Mouse (Mus musculus): Measurements from ENCODE around the gene Alox8. TPM values are rescaled to one million over a fixed set of nuclear protein-coding genes. Genes with fewer than 3 reads are reported as not detected.

Gene Alox8
- total RNA-seq, 2 experiments from 2014 or later, result 0.08 TPM; not detected in 1

DNA sequence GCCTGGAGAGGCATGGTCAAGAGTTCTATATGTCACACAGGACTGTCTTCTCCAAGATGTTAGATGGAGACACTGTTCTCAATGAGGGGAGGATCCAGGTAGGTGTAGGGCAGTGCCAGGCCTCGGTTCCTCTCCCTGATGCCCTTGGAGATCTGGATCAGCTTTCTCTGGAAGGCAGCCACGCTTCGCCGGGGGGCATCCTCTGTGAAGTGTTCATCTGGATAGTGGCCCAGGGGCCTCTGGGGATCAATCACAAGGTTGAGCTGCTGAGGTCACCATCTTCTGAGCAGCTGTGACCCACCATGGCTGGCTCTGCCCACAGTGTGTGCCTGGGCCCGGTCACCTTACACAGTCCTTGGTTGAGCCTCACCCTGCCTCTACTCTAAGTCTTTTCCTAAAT, 12.6 kb downstream of the Alox8 start:
- DNase-seq (ENCODE audit: low spot score in 2 of 2), result no peak

DNA sequence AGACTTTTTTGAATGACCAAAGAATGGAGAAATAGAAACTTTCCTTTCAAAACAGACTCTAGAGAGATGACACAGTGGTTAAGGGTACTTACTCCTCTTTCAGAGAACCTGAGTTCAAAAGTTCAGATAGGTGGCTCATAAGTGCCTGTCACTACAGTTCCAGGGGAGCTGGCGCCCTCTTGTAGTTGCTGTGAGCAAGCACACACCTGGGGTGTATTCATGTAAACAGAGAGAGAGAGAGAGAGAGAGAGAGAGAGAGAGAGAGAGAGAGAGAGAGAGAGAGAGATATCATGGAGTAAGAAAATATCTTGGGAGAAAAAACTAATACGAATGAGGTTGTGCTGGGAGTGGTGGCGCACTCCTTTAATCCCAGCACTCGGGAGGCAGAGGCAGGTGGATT, 17.5 kb downstream of the Alox8 start:
- no peak for DNase-seq (ENCODE audit: low spot score in 2 of 2)

DNA sequence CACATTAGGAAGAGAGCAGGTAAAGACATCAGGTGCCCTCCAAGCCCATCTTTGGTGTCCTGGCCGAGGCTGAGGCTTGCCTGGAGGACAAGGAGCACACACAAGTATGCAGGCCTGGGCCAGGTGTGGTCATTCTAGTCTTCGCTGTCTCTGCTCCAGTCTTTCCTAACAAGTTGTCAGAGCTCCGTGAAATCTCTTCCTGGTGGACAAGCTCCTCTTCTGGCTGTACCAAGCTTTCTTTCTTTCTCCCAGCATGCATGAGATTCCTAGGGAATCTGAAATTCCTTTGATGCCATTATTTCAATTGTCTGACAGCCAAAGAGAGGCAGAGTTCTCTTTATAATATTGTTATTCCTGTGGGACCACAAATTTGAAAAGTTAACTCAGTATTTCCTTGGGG, 18.1 kb downstream of the Alox8 start:
- DNase-seq (ENCODE audit: low spot score in 2 of 2), result no peak

DNA sequence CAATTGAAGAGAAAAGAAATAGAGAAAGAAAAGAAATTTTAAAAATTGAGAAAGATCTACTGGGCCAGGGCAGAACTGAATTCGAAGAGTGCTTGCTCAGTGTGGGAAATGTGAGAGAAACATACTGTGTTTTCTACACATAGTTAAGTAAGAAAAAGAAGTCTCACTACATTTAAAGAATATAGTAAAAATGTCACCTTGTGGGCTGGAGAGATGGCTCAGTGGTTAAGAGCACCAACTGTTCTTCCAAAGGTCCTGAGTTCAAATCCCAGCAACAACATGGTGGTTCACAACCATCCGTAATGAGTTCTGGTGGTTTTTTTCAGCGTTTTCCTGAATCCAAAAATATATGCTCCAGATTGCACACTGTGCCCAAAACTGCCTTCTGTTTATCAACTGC, 19.1 kb downstream of the Alox8 start:
- DNase-seq (ENCODE audit: low spot score in 2 of 2), result no peak

DNA sequence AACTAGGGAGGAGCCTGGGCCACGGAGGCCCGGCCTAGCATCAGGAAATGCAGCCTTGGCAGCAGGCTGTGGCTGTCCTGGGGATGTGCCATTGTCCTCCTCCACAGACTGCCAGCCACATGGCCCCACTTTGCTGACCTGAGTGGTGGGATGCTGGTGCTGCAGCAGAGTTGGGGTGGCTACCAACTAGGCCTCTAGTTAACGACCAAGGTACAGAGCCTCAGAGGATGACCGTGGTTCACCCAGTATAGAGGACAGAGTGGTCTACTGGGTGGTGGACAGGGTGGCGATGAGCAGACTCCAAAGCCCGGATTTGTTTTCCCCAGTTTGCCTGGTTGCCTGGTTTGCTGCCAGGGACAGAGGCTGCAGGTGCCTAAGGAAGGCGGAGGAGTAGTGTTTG, 22.9 kb downstream of the Alox8 start:
- DNase-seq (ENCODE audit: low spot score in 2 of 2), result no peak

DNA sequence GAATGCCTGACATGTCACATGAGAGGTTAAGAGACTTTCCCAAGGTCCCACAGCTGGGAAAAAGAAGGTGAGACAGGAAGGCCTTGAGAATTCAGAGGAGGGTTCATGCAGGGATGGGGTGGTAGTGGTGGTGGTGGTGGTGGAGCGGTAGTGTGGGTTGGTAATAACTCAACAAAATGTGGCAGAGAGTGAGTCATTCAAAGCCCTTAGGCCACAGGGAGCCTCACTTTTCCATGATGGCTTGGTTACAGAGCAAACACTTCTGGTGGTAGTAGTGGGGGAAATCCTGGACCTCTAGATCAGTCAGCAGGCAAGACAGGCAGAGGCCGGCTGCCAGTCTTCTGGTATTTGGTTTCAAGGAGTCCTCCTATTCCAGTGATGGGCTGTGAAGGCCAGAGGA, 25.0 kb downstream of the Alox8 start:
- DNase-seq (ENCODE audit: low spot score in 2 of 2), result no peak

DNA sequence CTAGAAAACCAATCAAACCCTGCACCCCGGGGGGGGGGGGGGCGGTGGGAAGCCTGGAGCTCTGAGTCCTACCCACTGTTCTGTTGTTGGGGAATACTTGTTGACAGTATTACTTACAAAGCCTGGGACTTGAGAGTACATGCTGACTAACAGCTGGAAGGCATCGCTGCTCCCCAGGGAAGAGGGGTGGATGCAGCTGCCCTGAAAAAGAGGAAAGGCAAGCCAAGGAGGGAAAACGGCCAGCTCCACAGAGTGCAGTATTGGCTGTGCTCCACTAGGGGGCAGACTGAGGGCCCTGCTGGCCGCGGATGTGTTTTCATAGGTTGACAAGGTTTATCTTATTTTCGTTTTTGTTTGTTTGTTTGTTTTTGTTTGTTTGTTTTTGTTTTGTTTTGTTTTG, 26.0 kb downstream of the Alox8 start:
- DNase-seq (ENCODE audit: low spot score in 2 of 2), result no peak

DNA sequence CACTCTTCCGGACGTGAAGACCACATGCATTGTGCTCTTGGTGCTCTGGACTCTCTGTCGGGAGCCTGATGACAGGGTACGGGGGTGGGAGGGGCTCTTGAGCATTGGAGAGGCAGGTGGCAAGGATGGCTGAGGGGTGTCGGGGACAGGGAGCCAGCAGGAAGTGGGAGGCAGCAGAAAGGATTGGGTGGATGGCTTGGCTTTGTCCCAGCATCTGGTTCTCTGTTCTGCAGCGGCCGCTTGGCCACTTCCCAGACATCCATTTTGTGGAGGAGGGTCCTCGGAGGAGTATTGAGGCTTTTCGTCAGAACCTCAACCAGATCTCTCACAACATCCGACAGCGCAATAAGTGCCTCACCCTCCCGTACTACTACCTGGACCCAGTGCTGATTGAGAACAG, 28.3 kb downstream of the Alox8 start:
- DNase-seq (ENCODE audit: low spot score in 2 of 2), result no peak

DNA sequence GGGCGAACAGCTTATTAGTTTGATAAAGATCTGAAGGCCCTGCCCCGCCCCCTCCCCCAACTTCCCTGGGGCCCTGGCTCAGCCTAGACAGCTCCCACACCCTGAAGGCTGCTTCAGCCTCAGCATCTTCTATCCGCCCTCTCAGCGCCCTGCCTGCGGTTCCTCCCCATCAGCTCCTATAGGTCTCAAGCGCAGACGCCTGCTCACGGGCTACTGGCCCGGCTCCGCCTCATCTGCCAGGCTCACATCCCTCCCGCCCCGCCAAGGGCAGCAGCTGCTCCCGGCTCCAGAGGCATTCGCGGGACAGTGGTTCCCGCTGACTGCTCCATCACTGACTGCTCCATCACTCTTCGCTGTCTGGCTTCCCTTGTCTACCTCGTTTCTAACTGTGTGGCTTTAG, 40.8 kb downstream of the Alox8 start, which contains the start of gene Alox12b:
Gene Alox12b, plus strand, starts transcription at position 190 of the 400 bp plus-strand sequence.
- DNase-seq (ENCODE audit: low spot score in 2 of 2), result no peak

DNA sequence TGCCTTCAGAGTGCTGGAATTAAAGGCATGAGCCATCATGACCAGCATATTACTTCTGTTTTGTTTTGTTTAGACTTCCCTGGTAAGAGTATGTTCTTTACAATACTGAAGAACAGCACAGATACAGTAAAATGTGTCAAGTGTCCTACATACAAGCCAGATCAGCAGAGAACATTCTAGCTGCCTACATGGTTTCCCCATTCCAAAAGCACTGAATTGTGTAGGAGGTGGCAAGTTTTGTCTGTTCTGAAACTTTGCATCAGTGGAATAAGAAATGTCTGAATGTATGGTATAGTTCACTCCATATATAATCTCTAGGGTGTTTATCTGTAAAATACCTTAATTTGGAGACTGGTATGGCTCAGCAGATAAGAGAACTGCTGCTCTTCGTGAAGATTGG, 42.3 kb downstream of the Alox8 start:
- no peak for DNase-seq (ENCODE audit: low spot score in 2 of 2)

DNA sequence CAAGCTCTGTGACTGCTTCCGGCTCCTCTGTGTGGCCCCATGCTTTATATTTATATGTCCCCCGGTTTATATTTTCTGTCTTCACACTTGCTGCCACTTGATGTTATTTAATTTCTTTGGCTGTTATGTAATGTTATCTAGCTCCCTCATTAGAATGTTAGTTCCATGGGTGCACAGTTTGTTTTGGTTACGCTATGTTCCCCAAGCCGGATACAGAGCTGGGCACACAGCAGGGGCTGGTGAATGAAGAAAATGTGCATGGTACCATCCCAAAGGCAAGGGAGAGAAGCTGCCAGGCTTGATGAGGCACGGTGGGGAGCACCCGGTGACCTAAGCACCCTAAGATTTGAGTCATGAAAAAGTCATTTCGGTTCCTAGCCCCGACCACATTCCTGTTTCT, 43.8 kb downstream of the Alox8 start:
- no peak for DNase-seq (ENCODE audit: low spot score in 2 of 2)

DNA sequence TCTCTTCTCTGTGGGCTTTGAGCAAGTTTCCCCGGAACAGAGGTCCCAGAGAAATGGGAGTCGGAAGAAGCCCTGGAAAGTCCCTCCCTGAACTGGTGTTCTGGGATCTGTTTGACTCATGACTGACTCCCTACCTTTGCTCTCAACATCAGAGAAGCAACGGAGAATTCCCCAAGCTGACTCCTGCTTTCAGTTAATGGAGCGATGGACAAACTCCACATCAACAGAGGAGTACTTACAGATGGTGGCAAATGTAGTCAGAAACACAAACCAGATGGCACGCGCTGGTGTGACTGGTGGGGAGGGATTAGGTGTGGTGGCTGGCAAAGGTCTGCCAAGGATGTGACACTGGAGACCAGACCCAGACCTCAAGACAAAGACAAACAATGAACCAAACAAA, 46.6 kb downstream of the Alox8 start:
- DNase-seq (ENCODE audit: low spot score in 2 of 2), result no peak

DNA sequence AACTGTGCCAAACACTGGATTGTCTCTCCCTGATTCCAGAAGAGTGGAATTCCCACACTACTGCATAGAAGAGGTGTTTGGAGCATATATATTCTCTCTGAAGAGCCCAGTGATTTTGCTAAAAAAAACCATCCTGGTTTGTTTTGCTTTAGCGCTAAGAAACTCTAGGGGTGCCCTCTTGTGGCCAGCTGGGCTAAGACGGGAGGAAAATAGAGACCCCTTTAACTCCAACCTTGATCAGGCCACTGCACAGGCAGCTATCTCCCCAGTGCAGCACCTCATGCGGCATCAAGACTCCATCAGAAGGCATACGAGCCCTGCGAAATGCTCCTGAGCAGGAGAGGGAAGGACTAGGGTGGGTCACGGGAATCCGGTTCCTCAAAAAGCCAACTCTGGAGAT, 47.2 kb downstream of the Alox8 start:
- peak in 1 of 2 experiments; percentile 38 for DNase-seq (ENCODE audit: low spot score in 2 of 2)

DNA sequence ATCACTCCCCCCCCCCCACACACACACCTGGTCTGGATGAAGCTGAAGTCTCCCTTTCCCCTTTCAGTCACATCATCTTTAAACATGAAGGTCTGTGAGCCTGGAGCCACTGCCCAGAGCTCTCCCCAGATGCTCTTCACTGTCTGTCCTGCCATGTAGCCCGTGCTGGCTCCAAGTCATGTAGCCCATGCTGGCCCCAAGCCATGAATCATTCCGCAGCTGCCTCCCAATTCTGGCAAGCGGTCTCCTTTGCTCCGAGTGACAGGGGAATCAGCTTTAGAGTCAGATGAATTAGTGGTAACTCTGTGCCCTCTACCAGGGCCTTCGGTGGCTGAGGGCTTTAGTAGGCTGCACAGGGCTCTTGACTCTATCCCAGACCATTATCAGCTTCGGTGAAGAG, 47.9 kb downstream of the Alox8 start:
- DNase-seq (ENCODE audit: low spot score in 2 of 2), result no peak

DNA sequence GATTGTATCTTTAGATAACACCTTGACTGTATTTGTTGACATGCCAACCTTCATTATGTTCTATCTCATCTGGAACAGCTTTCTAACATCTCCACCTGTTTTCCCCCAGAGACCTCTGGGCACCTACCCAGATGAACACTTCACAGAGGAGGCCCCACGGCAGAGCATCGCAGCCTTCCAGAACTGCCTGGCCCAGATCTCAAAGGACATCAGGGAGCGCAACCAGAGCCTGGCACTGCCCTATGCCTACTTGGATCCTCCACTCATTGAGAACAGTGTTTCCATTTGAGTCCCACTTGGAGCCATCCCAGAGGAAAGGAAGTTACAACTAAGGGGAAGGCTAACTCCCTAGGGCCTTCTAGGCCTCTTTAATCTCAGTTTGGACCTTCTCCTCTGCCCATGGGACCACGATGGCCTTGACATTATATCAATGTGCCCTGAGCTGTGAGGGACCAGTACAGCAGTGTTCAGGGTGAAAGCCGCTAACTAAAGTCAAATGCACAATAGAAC, 49.1 kb downstream of the Alox8 start:
- DNase-seq (ENCODE audit: low spot score in 2 of 2), result no peak

DNA sequence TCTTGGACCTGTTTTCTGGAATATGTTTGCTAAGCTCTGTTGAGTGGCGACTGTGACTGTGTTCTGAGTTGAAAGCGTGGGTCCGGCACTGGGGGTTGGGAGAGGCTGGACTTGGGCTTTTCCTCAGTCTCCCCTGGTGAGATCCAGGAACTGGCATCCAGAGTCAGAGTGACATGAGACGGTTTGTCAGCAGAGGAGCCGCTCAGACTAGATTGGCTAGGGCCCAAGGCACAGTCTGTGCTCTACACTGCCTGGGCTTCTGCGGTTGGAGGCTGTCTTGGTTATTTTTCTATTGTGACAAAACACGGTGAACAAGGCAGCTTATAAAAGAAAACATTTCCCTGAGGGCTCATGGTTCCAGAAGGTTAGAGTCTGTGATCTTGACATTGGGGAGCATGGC, 50.1 kb downstream of the Alox8 start:
- no peak for DNase-seq (ENCODE audit: low spot score in 2 of 2)

DNA sequence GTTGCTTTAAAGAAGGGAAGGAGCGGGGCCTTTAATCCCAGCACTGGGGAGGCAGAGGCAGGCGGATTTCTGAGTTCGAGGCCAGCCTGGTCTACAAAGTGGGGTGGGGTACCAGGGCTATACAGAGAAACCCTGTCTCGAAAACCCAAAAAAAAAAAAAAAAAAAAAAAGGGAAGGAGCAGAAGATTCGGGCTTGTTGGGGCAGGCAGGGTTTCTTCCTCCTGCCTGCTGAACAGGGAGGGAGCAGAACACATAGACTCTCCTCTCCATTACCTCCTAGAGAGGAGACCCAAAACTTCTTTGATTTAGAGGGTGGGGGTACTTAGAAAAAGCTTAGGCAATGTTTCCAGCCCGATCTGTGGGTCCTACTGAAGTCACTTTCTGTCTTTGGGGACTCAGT, 62.3 kb downstream of the Alox8 start:
- DNase-seq (ENCODE audit: low spot score in 2 of 2), result no peak

DNA sequence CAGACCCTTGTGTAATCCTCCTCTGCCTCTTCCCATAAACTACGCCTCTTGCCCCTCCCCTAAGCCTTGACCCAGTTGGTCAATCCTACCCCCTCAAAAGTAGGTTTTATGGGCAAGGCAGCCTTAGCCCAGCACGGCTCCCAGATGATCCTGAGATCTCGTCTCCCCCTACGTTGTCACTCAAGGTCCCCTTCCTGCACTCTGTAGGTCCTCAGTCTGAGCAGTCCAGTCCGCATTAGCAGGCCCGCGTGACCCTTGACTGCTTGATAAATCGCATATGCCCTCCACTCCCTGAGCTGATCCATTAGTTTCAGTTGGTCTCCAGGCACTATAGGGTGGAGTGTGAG, 63.0 kb downstream of the Alox8 start:
- no peak for DNase-seq (ENCODE audit: low spot score in 2 of 2)

Other genes starting within 250 kb of the Alox8 start
- gene Arhgef15, start 240.4 kb downstream of the Alox8 start, total RNA-seq (2021), result 10 to 100 TPM; 28.6 to 29.5 TPM
- gene Slc25a35, start 229.7 kb downstream of the Alox8 start, total RNA-seq (2021), result 1 to 10 TPM; 5.8 to 5.9 TPM
- 10 to 100 TPM; 19.4 to 20.1 TPM for gene Rangrf, start 222.7 kb downstream of the Alox8 start, total RNA-seq (2021)
- 10 to 100 TPM; 37.5 to 42.3 TPM for gene Pfas, start 189.4 kb downstream of the Alox8 start, total RNA-seq (2021)
- gene Ctc1, start 181.9 kb downstream of the Alox8 start, total RNA-seq (2021), result 10 to 100 TPM; 50.2 to 51.3 TPM
- 10 to 100 TPM; 41.5 to 41.7 TPM for gene Aurkb, start 152.2 kb downstream of the Alox8 start, total RNA-seq (2021)
- gene Borcs6, start 138.1 kb downstream of the Alox8 start, total RNA-seq (2021), result 10 to 100 TPM; 24.3 to 26.0 TPM
- 10 to 100 TPM; 20.6 TPM for gene Tmem107, start 127.0 kb downstream of the Alox8 start, total RNA-seq (2021)
- gene Vamp2, start 109.4 kb downstream of the Alox8 start, total RNA-seq (2021), result 100 to 1,000 TPM; 208 to 226 TPM
- gene Per1, start 102.6 kb downstream of the Alox8 start, total RNA-seq (2021), result 100 to 1,000 TPM in 1 of 2 experiments, 10 to 100 TPM in 1; 99.4 to 130 TPM
- gene Hes7, start 77.4 kb downstream of the Alox8 start, total RNA-seq (2021), result under 1 TPM; 0.51 to 0.59 TPM
- 1 to 10 TPM; 1.3 to 1.4 TPM for gene 9130213A22Rik, start 75.3 kb downstream of the Alox8 start, total RNA-seq (2021)
- under 1 TPM; 0.67 to 0.73 TPM for gene Aloxe3, start 71.9 kb downstream of the Alox8 start, total RNA-seq (2021)
- not detected for gene Alox12b, start 40.9 kb downstream of the Alox8 start, total RNA-seq (2021)
- gene Gucy2e, start 39.2 kb upstream of the Alox8 start, total RNA-seq (2021), result not detected
- 10 to 100 TPM; 17.4 to 17.8 TPM for gene Cntrob, start 125.9 kb upstream of the Alox8 start, total RNA-seq (2021)
- 10 to 100 TPM; 80.3 to 82.5 TPM for gene Trappc1, start 126.1 kb upstream of the Alox8 start, total RNA-seq (2021)
- 10 to 100 TPM in 1 of 2 experiments, 1 to 10 TPM in 1; 9.7 to 10.4 TPM for gene Kcnab3, start 128.4 kb upstream of the Alox8 start, total RNA-seq (2021)
- 10 to 100 TPM in 1 of 2 experiments, 1 to 10 TPM in 1; 9.4 to 10.6 TPM for gene Rnf227, start 142.6 kb upstream of the Alox8 start, total RNA-seq (2021)
- 100 to 1,000 TPM; 164 to 190 TPM for gene Chd3, start 171.6 kb upstream of the Alox8 start, total RNA-seq (2021)
- gene Naa38, start 197.6 kb upstream of the Alox8 start, total RNA-seq (2021), result 100 to 1,000 TPM; 118 to 129 TPM
- gene Cyb5d1, start 197.8 kb upstream of the Alox8 start, total RNA-seq (2021), result 10 to 100 TPM; 42.0 to 44.3 TPM
- 10 to 100 TPM; 23.4 to 27.2 TPM for gene Tmem88, start 200.4 kb upstream of the Alox8 start, total RNA-seq (2021)
- 10 to 100 TPM; 48.7 to 52.5 TPM for gene Kdm6b, start 215.8 kb upstream of the Alox8 start, total RNA-seq (2021)

Measured in adrenal gland, postnatal 4 days (tissue).